Mouse (Mus musculus): ENCODE data around the gene Ski.

Gene Ski

DNA sequence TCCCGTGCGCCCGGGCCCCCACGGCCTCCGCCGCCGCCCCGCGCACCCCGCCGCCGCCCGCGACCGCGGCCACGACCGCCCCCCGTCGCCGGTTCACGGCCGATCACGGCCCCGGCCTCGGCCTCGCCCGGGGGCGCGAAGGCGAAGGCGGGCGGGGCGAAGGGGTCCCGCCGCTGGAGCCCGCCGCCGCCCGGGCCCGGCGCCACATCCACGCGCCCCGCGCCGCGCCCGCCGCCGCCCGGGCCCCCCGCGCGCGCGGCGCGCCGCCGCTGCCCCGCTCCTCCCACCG lies at the start of gene Ski:
TSS of gene Ski (minus strand) at position 41 of the 289 bp plus-strand sequence.
- in situ Hi-C loops (cut with MboI, MseI) = loop anchor here (25.0 kb wide), 1 partner anchor 1260 kb away; the partner anchor contains the start of gene A430005L14Rik

DNA sequence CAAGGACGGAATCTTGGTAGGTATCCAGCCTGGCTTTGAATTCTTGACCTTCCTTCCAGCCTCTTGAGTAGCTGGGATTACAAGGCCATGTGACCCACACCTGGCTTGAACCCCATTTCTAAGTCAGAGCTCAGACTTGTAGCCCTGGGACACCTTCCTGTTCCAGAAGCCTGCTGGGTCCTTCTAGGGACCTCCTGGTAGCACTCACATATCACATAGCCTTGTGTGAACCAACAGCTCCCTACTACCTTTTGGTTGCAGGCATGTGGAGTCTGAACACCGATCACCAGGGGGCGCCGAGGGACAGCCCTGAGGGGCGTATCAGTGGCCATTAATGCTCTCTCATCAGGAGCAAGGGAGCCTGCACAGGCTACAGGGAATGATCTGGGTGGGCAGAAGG lies 46.0 kb upstream of the Ski start:
- in situ Hi-C loops (cut with MboI, MseI) = no loop called here

DNA sequence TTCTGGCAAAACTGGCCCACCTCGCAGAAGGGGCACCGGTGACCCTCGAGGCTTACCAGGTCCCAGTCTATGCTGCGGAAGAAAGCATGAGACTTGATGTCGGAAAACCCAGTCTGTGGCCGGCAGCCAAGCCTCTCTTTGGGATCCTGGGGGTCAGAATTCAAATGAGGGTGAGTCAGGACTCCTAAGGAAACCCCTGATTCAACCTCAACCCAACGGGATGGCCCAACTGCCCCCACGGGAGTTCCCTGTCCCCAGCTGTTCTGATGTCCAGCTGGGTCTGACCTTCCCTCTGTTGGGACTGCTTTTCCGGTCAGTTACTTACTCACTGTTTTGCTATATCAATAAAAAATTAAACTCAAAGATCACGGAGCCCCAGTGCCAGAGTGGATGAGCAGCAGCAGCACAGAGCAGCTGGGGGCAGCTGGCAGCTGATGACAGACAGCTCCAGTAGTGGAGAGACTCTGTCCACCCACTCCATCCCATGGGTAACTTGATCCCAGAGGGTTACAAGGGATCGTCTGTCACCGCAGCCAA lies 45.3 kb upstream of the Ski start:
- in situ Hi-C loops (cut with MboI, MseI) = no loop called here

DNA sequence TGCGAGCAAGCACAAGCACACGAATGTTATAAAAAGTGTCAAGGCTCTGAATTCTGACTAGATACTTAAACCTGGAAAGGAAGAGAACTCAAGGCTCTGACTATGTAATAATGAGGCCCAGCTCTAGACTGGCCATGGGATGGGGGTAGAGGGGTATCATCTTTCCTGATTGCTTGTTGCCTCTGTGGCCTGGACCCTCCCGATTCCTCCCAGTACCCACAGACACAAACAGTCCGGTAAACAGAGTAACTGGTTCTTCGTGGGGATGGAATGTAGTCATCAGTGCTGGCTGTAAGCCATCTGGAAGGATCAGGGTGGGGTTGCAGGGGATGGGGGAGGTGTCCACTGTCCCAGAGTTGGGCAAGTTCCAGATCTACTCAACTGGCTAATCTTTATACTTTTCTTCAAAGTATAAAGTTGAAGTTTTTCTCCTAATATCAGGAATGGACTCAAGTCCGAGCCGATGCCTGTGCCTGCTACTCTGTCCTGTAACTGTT lies 44.7 kb upstream of the Ski start:
- in situ Hi-C loops (cut with MboI, MseI) = no loop called here

DNA sequence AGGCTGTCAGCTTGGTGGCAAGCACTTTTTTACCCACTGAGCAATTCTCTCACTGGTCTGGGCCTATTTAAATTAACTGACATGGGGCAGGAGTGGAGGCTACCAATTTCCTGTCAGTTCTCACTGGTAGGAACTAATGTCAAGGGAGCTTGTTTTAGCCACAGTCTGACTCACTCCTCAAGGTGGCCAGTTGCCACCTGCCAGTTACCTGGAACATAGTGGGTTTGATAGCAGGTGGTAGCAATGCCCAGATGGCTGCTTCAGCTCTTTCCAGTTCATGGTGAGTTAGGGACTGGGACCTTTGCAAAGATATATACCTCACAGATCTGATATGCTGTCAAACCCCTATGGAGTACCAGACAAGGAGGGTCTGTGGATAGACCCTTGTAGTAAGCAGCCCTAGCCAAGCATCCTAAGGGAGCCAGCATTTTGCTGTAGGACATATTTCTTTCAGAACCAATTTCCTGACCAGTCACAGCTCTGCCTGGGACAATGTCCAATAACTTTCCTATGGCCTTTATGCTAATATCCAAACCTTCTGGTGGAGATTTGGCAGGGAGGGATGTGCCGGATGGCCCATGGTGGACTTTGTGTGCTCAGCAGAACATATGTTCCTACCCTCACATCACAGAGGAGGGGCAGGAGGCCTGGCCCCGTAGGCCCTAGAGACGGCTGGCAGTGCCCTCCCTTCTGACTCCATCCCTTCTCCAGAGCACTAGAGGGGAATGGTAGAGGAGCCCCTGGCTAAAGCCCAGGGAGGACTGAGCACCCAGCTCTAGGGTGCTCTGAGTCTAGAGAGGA lies 42.3 kb upstream of the Ski start:
- in situ Hi-C loops (cut with MboI, MseI) = no loop called here

DNA sequence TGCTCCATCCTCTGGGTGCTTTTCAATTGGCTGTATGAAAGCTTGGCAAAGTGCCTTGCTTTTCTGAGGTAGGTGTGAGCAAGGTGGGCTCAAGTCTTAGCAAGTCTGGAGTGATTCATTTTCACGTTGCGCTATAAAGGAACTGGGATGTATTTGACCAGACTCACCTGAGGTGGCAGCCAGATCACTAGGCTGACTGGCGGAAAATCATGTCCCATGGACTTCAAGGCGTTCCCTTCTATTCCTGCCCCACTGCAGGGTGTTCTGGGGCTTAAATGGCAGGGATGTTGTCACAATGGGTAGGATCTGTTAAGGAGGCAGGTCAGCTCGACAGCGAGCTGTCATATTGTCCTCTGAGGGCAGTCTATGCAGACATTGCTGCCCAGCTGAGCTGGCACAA lies 29.9 kb upstream of the Ski start:
- in situ Hi-C loops (cut with MboI, MseI) = no loop called here

DNA sequence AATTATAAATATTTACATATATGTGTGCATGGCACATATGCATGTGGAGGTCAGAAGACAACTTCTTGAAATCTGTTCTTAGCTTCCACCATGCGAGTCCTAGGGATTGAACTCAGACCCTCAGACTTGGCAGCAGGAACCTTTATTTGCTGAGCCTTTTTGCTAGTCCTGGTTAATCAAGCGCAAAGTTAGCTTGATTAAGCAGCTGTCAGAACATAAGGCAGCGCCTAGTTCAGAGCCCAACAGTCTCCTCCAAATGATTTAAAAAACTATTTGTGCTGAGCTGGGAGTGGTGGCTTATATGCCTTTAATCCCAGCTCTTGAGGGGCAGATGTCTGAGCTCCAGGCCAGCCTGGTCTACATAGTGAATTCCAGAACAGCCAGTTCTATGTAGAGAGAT lies 28.8 kb upstream of the Ski start:
- in situ Hi-C loops (cut with MboI, MseI) = no loop called here

DNA sequence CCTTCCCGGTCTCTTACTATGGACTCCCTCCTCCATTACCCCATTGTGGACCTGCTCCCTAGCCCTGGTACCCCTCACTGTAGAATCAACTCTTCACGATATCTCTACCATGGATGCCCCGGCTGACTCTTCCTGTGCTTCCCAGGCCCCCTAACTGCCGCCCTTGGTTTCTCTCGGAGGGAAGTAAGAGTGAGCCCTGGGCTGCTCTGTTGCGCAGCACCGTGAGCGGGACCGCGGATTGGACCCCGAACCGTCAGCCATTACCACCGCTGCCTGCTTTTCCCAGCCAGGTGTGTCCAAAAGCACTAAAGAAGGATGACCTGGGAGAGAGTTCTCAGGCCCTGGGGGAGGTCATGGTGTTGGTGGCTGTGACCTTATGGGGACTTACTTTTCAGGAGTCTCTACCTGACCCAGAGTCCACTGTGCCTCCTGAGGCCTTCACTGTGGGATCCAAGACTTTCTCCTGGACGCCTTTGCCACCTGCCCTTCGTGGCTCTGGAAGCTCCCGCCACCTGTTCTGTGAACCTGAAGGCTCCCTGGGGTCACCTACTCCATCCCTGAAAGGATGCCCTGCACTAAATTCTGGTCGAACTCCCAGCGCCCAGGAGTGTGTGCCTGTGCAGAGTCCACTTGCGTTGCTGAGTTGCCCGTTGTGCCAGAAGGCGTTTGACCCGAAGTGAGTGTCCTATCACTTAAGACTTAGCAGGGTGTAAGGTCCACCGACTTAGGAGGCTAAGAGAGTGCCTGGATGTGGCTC lies 28.1 kb upstream of the Ski start:
- in situ Hi-C loops (cut with MboI, MseI) = no loop called here

DNA sequence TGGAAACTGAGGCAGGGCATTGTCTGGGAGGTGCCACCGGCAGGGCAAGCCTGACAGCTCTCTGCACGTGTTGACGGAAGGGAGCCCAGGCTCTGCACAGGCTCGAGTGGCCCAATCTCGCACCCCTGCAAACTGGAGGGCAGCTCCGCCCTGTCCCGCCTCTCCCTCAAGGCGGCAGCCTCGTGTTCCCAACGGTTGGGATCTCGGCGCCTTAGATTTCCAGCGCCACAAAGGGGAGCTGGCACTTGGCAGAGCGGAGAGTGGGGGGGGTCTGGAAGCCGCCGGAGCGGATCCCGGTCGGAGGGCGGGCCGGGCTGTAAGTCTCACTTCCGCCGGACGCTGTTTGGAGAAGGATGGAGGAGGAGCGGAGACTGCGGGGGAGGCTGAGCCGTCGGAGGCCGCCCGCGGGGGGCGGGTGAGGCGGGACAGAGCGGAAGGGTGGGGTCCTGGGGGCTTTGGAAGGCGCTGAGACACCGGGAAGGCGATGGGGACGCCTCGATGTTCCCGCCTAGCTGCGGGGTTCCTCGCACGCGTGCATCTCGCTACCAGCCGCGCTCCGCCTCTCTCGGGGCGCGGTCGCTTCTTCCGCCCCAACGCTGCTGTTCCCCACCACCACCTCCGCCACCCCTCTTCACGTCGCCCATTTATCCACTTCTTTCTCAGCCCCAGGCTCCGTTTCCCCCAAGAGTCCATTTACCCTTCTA lies 27.4 kb upstream of the Ski start, which contains the start of gene Faap20:
TSS of gene Faap20 (plus strand) at position 155 of the 704 bp plus-strand sequence.
- in situ Hi-C loops (cut with MboI, MseI) = loop anchor here (5.0 kb wide), 2 partner anchors 42 to 152 kb away; no protein-coding TSS in a partner anchor

DNA sequence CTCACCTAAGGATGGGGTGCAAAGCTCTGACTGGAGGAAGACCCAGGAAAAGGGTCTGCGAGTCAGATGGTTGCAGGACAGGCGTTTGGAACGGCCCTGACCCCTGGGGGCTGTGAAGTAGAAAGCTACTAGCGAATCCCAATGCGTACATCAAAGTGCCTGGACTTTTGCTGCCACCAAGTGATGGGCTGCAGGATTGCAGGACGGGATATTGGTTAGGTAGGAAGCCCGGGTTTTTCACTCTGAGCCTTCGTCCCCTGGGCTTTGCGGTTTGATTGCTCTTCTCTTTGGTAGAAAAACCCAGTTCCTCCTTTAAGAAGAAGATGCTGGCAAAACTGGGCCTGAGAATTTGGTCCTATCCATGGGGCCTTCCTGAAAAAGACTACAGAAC lies 26.9 kb upstream of the Ski start:
- in situ Hi-C loops (cut with MboI, MseI) = loop anchor here (5.0 kb wide), 2 partner anchors 42 to 152 kb away; no protein-coding TSS in a partner anchor

DNA sequence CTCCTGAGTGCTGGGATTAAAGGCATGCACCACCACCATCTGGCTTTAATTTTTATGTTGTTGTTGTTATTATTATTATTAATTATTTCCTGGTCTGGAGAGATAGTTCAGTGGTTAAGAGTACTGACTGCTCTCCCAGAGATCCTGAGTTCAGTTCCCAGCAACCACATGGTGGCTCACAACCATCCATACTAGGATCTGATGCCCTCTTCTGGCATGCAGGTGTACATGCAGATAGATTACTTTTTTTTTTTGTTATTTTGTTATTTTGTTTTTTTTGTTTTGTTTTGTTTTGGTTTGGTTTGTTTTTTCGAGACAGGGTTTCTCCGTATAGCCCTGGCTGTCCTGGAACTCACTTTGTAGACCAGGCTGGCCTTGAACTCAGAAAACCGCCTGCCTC lies 25.7 kb upstream of the Ski start:
- in situ Hi-C loops (cut with MboI, MseI) = loop anchor here (5.0 kb wide), 2 partner anchors 41 to 151 kb away; no protein-coding TSS in a partner anchor

DNA sequence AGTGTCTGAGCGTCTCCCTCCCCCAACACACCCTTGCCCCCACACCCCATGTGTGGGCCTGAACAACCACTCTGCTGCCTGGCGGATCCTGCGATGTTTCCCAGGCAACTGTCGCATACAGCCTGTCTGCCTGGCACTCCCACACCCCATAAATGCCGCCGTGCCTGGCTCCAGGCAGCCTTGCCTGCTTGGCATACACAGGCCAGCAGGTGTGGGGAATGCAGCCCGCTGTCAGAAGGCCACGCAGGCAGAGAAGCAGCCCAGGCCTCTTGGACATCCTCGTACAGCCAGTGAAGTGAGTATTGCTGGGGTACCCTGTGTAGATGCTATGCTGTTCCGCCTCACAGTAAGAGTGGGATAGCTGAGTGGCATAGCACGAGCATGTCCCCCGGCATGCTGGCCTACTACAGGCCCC lies 24.3 kb upstream of the Ski start:
- in situ Hi-C loops (cut with MboI, MseI) = loop anchor here (5.0 kb wide), 2 partner anchors 39 to 149 kb away; no protein-coding TSS in a partner anchor

DNA sequence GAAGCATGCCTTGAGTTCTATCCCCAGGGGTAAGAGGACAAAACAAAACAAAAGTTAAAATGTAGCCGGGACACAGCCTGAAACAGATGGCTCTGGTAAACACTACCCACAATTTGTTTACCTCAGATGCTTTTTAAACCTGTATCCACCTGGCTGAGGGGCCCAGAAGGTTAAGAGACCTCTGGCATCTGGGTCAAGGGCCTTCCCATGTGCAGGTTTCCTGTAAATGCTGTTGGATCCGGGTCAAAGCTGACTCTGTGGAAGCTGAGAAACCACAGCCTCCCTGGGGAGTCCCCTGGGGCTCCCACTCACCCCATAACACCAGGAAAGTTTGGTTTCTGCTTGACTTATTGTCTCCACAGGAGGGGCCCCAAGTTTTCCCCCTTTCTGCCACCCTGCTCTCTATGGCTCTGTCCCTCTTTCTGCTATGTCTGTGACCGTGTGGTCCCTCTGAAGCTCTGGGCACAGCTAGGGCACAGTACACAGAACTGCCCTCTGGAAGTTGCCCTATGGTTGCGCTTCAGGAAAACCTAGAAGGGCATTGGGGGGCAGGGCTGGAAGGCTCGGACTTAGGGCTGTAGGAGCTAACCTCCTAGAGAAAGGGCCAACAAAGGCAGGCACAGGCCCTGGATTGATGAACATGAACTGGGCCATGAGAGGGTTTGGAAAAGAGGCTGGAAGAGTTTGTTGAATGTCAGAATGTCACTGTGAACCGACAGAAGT lies 23.5 kb upstream of the Ski start:
- in situ Hi-C loops (cut with MboI, MseI) = loop anchor here (5.0 kb wide), 2 partner anchors 39 to 149 kb away; no protein-coding TSS in a partner anchor

DNA sequence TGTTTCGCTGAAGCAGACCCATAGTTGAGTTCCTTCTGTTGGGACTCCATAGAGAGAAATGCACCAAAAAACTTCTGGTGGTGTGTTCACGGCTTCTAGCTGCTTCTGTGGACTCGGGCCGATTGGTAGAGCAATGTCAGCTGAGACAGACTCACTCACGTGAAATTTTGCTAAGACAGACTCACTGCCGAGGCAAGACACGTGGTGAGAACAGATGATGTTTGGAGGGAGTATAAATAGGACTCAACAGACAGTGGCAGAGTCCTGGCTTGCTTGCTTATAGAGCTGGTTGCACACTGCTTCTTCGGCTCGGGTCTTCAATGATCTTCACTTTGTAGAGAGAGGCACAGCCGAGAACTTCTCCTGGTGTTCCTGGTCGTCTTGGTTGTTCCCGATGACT lies 20.8 kb upstream of the Ski start:
- in situ Hi-C loops (cut with MboI, MseI) = no loop called here

DNA sequence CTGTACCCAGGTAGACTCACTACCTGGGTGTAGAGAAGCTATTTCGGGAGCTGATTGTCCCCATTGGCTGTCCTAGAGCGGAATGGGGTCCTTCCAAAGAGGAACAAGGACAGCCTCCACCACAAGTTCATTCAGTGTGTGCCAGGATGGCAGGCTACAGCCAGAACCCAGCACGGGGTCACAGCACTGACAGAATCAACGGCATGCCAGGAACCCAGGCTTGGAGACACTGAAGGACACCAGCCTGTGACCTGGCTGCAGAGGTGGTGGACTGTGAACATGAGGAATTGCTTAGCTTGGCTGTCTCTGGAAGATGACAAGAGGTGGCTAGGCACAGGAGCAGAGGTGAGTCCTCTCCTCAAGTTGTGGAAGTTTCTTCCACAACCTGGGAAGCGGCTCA lies 19.9 kb upstream of the Ski start:
- in situ Hi-C loops (cut with MboI, MseI) = no loop called here

DNA sequence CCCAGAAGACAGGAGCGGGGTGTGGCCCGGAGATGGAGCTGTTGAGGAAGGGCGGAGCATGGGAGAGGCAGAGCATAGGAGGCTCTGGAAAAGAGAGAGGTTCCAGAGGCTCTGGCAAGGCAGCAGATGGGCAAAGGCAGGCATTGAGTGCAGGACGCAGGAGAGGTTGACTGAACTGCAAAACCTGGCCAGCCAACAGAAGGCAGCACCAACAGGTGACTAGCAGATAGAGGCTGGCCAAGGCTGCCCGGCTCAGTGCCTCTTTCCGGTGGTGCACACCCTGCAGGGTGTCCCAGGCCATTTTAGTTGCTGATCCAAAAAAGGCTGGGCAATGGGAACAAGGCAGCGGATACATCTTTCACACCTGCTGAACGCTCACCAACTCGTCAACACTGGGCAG lies 19.4 kb upstream of the Ski start:
- in situ Hi-C loops (cut with MboI, MseI) = no loop called here

DNA sequence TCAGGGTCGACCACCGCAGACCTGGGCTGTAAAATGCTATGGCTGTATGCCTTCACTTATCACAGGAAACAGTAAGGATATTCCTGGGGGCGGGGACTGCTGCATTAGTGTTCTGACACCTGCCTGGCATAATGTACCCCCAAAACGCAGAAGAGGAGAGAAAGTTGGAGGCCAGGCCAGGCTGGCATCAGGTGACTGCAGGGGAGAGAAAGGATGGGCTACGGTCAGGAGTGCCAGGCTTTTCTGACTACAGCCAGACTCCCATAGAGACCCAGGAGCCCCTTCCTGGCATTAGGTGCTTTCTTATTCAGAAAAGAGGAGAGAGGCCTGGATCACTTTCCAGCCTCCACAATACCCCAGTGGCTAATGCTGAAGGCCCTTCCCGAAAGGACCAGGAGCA lies 17.1 kb upstream of the Ski start:
- in situ Hi-C loops (cut with MboI, MseI) = no loop called here

DNA sequence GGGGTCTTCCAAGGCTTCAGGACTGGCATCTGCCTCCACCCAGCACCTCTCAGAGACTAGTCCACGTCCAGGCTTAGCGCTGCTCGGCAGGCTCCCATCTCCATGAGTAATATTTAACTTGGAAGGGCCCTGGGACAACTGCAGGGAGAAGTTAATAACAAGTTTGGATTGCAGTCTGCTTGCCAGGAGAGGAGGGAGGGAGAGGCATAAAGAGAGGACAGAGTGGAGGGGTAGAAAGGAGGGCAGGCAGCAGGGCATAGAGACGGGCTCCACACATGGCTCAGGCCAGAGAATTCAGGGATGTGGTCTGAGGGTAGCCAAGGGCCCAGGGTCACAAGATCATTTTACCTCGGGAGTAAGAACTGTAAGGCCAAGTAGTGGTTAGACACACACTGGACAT lies 15.9 kb upstream of the Ski start:
- in situ Hi-C loops (cut with MboI, MseI) = no loop called here

DNA sequence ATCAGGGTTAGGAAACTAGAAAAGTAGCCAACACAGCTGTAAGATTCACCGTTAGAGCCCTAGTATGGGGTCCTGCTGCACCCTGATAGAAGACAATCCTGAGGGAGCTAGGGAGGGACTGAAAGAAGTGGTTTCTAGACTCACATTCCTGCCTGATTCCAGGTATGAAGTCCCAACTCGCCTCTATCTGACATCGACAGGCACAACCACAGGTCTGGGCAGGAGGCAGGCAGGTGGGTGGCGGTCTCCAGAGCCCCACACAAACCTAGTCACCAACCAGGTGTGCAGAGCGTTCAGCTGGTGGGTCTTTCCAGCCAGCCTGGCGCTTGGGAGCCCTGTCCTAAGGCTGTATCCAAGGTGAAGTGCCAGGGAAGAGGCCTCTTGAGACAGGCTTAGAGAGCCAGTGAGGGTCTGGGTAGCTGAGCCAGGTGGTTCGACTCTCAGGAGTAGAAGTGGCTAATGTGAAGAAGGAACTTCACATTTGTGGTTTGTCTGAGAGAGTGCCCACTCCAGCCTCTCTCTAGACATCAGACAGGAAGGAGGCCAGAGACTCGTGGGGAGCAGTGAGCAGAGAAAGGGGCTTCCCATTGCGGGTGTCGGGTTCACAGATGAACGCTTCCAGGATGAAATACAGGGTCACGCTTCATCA lies 14.5 kb upstream of the Ski start:
- in situ Hi-C loops (cut with MboI, MseI) = no loop called here

DNA sequence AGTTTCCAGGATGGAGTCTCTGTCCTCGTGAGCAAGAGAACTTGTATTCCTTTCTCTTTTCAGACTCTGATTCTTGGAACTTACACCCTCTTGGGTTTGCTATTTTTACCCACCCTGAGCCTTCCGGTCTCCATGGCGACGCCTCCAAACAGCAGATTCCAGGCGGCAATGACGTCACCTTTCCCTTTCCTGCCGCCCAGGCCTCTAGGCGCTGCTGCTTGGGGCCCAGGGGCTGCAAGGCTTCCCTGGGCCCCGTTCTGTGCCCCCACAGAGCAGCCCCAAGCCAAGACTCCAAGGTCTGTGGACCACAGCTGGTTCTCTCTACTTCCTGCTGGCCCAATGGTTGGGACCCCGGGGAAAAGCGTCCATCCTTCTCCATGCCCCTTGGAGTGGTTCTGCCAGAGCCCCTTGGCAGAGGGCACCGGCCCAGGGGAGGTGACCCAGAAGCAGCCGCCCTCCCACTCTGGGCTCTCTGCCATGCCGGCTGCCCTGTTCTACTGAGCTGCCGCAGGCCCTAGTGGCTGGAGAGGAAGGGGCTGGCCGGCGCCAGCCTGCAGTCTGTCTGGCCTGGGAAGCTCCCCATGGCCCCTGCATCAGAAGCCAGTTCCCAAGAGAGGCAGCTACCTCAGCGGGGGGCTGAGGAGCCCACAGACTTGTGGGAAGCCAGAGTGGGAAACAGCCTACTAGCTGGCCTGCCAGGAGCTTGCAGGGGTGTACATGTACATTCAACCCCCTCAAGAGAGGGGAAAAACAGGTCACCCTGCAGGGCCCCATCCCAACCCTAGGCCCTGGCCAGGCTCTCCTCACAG lies 13.1 kb upstream of the Ski start:
- in situ Hi-C loops (cut with MboI, MseI) = no loop called here
